Mouse (Mus musculus): Measurements from ENCODE around the gene Arhgap32.

- TF ChIP-seq POLR2A (IDR thresholded peaks at IDR 0.05; ENCODE audit: low read depth, low read length) (no peak), CTCF (IDR thresholded peaks at IDR 0.05; ENCODE audit: borderline replicate concordance, insufficient read depth, low read length) (no peak)
Observed at GRCm38 (mm10) chr9:32314071-32314470, 198.1 kb downstream of the Arhgap32 start.
